Mouse (Mus musculus): Measurements from ENCODE around the gene Gm45837. TPM values are rescaled to one million over a fixed set of nuclear protein-coding genes. Genes with fewer than 3 reads are reported as not detected.

Gm45837 gene
- polyA plus RNA-seq, 1 experiment from 2014 or later = not detected

DNA sequence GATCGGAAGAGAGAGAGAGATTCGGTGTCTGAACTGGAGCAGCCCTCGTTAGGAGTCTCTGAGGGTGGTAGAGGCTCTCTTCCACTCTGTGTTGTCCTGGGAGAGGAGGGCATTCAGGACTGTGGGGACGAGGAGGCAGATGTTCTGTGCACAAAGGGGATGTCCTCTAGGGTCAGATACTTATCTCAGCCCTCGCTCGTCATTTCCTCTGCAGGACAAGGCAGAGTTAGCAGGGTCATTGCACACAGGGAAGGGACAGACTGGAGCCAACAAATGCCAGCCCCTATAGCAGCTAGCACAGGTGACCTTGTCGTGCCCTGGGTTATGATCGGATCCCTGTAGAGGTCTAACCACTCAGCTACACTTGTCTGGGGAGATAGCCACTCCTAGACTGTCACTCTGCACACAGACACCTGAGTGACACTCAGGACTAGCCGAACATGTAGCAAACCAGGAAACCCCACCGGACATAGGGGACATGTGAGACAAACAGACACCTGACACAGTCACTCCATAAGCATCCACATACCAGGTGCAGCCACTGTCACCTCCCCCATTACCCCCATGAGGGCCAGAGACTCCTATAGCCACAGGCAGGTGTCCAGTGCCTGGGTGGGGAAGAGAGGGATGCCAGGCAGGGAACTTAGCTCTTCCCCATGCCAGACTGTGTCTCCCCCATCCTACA, 49.4 kb downstream of the Gm45837 start:
- H3K4me1 ChIP-seq = peaks cover 3% of the 10 kb centered on the region; the same call in 1 of the 2 replicates
- peaks cover 15% of the 10 kb centered on the region for H3K27me3 ChIP-seq
- no peaks in the 10 kb centered on the region for H3K9me3 ChIP-seq
- no peak overlapping the region for H3K9ac ChIP-seq (replicated peaks)
- no peak for ATAC-seq (ENCODE audit: low FRiP score, low read depth)
- H3K36me3 ChIP-seq = no peaks in the 10 kb centered on the region
- H3K4me3 ChIP-seq = no peak overlapping the region
- no peak overlapping the region for H3K4me2 ChIP-seq (replicated peaks)
- WGBS = 63% methylated on average over 10 of the region's 10 CpGs
- H3K27ac ChIP-seq (replicated peaks) = no peak overlapping the region

DNA sequence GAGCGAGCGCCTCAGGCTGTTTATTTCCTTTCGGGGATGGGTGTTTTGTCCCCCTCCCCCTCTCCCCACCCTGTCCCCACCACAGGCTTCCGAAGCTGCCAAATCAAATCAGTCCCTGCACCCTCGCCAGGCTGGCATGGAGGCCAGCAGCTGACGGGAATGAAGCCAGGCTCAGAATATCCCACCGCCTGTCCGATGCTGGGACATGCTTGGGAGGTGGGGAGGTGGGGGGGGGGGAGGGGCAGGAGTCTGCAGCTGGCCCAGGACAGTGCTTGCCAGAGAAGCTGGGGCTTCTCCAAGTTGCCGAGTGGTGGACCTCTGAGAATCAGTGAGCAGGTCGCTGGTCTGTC, 49.9 kb downstream of the Gm45837 start:
- H3K4me2 ChIP-seq (replicated peaks) = no peak overlapping the region
- no peaks in the 10 kb centered on the region for H3K36me3 ChIP-seq
- no peak overlapping the region for H3K9ac ChIP-seq (replicated peaks)
- H3K4me3 ChIP-seq = no peak overlapping the region
- peaks cover 12% of the 10 kb centered on the region for H3K27me3 ChIP-seq
- peaks cover 8% of the 10 kb centered on the region; the same call in 1 of the 2 replicates for H3K4me1 ChIP-seq
- whole genome bisulfite sequencing = 45% methylated on average over 10 of the region's 10 CpGs
- no peaks in the 10 kb centered on the region for H3K9me3 ChIP-seq
- H3K27ac ChIP-seq (replicated peaks) = no peak overlapping the region
- ATAC-seq (ENCODE audit: low FRiP score, low read depth) = no peak; the same call in 1 of the 2 replicates

DNA sequence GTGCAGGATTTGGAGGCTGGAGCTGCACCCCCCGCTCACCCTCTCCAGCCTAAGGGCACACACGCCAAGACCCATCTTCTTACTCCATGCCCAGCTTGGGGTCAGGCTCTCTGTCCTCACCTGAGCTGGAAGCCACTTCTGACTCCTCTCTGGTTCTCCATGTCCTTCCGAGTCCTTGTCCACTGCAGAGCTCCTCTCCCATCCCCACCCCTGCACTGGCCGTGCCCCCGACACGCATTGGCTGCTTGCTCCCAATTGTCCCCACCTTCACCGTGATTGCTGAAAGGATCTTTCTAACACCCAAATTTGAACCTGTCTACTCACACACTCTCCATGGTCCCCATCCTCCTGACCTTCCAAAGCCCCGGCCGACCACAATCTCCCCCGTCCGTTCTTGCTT, 50.9 kb downstream of the Gm45837 start:
- H3K27me3 ChIP-seq = peaks cover 12% of the 10 kb centered on the region
- H3K9me3 ChIP-seq = no peaks in the 10 kb centered on the region
- no peaks in the 10 kb centered on the region for H3K36me3 ChIP-seq
- no peak overlapping the region for H3K27ac ChIP-seq (replicated peaks)
- H3K4me2 ChIP-seq (replicated peaks) = no peak overlapping the region
- no peak overlapping the region for H3K4me3 ChIP-seq
- no peak overlapping the region for H3K9ac ChIP-seq (replicated peaks)
- no peak for ATAC-seq (ENCODE audit: low FRiP score, low read depth)
- H3K4me1 ChIP-seq = peaks cover 8% of the 10 kb centered on the region; the same call in 1 of the 2 replicates
- 87% methylated on average over 11 of the region's 11 CpGs for WGBS

DNA sequence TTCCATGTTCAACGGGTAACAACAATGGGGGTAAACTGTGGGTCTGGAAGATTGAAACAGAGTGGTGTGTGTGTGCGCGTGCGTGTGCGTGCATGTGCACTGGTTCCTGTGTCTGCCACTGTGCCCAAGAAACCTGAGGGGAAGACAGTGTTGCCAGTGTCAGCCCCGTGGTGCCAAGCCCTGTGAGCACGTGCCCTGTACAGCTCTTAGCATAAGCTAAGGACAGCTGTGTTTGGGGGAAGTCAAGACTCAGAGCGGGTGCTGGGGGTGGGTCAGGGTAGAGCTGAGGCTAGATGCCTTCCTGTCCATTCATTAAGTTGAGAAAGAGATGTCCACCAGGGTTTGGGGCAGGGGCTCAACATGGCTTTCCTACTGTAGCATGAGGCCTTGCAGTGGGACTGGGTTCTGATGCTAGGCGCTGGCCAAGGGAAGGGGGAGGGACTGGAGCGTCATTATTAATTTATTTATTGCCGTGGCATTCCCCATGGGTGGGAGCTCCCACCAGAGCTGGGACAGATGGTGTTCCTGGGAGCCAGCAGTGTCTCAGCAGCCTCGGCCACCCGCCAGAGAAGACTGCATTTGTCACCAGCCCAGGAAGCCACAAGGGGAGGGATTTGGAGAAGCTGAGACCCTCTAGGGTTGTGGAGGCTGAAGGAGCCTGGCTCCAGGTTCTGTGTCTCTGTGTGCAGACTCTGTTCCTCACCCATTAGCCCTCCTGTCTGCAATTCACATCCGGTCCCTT, 51.8 kb downstream of the Gm45837 start:
- 81% methylated on average over 14 of the region's 14 CpGs for WGBS
- H3K4me2 ChIP-seq (replicated peaks) = no peak overlapping the region
- H3K9me3 ChIP-seq = no peaks in the 10 kb centered on the region
- H3K9ac ChIP-seq (replicated peaks) = no peak overlapping the region
- H3K4me1 ChIP-seq = peaks cover 8% of the 10 kb centered on the region; the same call in 1 of the 2 replicates
- no peak overlapping the region for H3K4me3 ChIP-seq
- peaks cover 12% of the 10 kb centered on the region for H3K27me3 ChIP-seq
- no peaks in the 10 kb centered on the region for H3K36me3 ChIP-seq
- no peak for ATAC-seq (ENCODE audit: low FRiP score, low read depth)
- H3K27ac ChIP-seq (replicated peaks) = no peak overlapping the region

DNA sequence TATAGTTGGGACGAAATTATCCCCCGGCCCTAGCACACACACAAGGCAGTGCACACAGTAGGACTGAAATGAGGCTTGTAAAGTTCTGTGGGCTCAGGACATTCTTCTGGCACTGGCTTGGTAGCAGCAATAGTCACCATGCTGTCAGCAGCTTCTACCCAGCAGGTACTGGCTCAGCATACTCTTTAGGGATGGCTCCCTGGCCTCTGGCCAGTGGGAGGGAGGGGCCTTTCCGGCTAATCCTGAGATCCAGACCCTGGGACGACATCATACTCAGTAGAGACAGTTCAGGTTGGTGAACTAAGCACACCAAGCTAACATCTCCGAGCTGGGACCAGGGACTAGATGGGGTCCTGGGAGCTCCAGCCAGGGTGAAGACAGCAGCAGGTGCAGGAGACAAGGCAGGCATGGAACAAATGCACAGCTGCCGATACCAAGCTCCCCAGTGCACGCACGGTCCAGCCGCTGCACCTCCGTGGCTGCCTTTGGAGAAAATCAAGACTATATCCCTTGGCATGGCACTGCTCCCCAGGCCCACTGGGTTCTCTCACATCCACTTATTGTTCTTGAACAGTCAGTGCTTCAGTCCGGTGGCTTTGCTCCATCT, 53.1 kb downstream of the Gm45837 start:
- no peak overlapping the region for H3K9ac ChIP-seq (replicated peaks)
- H3K4me3 ChIP-seq = no peak overlapping the region
- no peak overlapping the region for H3K27ac ChIP-seq (replicated peaks)
- no peak overlapping the region for H3K4me2 ChIP-seq (replicated peaks)
- peaks cover 8% of the 10 kb centered on the region; the same call in 1 of the 2 replicates for H3K4me1 ChIP-seq
- no peaks in the 10 kb centered on the region for H3K9me3 ChIP-seq
- no peak for ATAC-seq (ENCODE audit: low FRiP score, low read depth)
- WGBS = 72% methylated on average over 11 of the region's 11 CpGs
- no peaks in the 10 kb centered on the region for H3K36me3 ChIP-seq
- H3K27me3 ChIP-seq = peaks cover 7% of the 10 kb centered on the region

DNA sequence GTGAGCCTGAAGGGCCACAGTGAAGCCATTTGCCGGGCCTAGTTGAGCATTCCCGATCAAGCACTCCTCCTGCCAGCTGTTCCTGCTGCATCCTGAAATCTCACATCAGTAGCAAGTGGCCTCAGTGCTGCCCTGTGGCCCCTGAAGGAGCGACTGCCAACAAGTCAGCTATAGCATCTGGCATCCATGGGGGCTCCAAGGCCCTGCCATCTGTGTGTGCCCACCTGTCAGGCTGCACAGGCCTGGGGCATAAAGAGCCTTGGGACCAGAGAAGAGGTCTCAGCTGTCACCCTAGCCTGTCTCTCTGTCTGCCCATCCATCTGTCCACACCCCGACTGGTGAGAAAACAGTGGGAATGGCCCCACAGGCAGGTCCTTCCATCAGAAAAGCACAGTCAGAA, 54.2 kb downstream of the Gm45837 start:
- Histone ChIP-seq H3K9ac (replicated peaks) (no peak overlapping the region), H3K4me1 (peaks cover 8% of the 10 kb centered on the region; the same call in 1 of the 2 replicates), H3K36me3 (no peaks in the 10 kb centered on the region), H3K4me2 (replicated peaks) (no peak overlapping the region), H3K27ac (replicated peaks) (no peak overlapping the region), H3K9me3 (no peaks in the 10 kb centered on the region), H3K27me3 (peaks cover 5% of the 10 kb centered on the region; the same call in 1 of the 2 replicates), H3K4me3 (no peak overlapping the region)
- no peak for ATAC-seq (ENCODE audit: low FRiP score, low read depth)
- WGBS = 76% methylated on average over 4 of the region's 4 CpGs

DNA sequence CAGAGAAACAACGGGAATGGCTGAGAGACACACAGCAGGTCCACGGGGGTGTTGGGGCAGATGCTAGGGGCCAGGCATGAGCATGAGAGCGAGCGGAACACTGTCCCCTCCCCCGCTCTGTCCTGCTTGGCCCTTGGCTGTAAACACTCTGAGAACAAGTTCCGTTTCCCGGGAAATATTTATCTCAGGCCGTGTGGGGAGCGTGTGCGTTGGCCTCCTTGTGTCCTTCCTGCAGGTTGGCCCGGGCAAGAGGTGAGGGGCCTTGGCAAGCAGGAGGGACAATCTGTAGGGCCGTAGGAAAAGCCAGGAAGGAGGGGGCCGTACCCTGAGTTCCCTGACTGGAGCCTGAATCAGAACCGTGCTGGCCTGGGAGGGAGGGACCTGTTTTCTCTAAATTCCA, 54.7 kb downstream of the Gm45837 start:
- Histone ChIP-seq H3K4me1 (peaks cover 8% of the 10 kb centered on the region; the same call in 1 of the 2 replicates), H3K4me2 (replicated peaks) (no peak overlapping the region)
- WGBS = 55% methylated on average over 14 of the region's 14 CpGs

DNA sequence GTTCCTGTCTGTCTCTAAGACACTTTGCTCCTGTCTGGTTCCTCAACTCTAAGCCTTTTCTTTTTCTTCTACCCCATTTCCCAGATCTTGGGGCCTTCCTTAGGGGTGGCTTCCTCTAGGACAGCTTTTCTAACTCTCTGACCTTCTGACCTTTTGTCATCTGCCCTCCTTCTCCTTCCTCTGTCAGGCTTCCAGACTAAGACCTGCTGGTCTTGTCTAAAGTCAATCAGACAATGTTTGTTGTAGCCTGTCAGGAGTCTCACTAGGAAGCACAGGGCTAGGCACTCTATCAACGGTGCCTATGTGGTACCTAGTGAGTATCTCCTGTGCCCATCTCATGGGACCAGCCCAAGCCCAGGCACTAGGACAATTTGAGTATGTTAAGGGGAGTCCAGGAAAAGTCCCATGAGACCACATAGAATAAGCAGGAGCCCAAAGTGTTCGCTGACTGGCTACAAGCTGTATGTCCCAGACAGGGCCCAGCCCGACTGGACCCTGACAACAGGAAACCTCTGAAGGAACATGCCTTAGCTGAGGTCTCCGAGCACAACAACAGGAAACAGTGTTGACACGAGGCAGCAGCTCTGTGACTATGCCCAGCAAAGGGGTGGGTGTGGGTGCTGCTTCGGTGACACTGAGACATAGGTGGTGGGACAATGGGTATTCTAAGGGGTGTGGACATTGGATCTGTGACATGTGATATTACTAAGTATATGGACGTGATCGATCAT, 55.3 kb downstream of the Gm45837 start:
- no peak overlapping the region for H3K27ac ChIP-seq (replicated peaks)
- no peaks in the 10 kb centered on the region for H3K27me3 ChIP-seq
- no peak overlapping the region for H3K9ac ChIP-seq (replicated peaks)
- peaks cover 8% of the 10 kb centered on the region; the same call in 1 of the 2 replicates for H3K4me1 ChIP-seq
- H3K4me3 ChIP-seq = no peak overlapping the region
- H3K9me3 ChIP-seq = no peaks in the 10 kb centered on the region
- no peaks in the 10 kb centered on the region for H3K36me3 ChIP-seq
- no peak for ATAC-seq (ENCODE audit: low FRiP score, low read depth)
- 80% methylated on average over 8 of the region's 8 CpGs for WGBS
- H3K4me2 ChIP-seq (replicated peaks) = no peak overlapping the region

More for the DNA sequence above, 54.7 kb downstream of the Gm45837 start:
- H3K27ac ChIP-seq (replicated peaks) = no peak overlapping the region
- H3K36me3 ChIP-seq = no peaks in the 10 kb centered on the region
- no peak overlapping the region for H3K4me3 ChIP-seq
- no peaks in the 10 kb centered on the region for H3K9me3 ChIP-seq
- H3K9ac ChIP-seq (replicated peaks) = no peak overlapping the region
- H3K27me3 ChIP-seq = peaks cover 2% of the 10 kb centered on the region; the same call in 1 of the 2 replicates
- no peak for ATAC-seq (ENCODE audit: low FRiP score, low read depth)

DNA sequence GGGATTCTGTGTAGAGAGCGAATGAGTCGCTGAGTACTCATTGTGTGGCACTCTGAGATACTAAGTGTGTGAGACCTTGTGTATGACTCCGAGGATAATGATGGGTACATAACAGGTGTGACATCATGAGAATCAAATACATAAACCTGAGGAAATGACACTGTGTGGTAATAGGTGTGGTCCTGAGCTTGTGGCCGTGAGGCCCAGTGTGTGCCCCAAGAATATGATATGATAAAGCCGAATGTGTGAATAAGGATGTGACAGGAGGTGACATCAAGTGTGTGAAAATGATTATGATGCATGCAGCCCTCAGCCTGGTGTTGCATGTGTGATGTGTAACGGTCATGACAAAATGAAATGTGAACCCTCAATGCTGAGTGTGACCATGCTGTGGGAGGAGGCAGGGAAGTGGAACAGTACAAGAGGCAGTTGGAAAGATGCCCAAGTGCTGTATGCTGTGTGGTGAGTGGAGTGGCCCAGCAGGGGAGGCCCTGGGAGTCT, 55.9 kb downstream of the Gm45837 start:
- ATAC-seq (ENCODE audit: low FRiP score, low read depth) = no peak

DNA sequence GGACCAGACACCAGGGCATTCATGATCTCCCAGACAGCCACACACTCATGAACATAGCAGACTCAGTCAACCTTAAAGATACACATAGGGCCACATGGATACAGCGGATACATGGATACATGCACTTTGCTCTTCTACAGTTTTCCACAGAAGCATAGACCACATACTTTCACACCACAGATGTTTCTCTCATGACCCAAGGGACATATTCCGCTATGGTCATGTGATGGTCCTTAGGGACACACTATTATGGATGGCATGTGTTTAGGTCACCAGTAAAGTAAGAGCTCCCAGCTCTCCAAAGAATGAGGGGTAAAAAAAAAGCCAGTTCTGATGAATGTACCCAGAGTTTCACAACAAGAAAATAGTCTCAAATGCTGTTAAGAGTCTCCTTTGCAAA, 60.7 kb downstream of the Gm45837 start:
- Histone ChIP-seq H3K9ac (replicated peaks) (no peak overlapping the region), H3K36me3 (no peaks in the 10 kb centered on the region), H3K27me3 (no peaks in the 10 kb centered on the region), H3K4me1 (no peaks in the 10 kb centered on the region; the same call in 1 of the 2 replicates), H3K4me3 (no peak overlapping the region), H3K9me3 (no peaks in the 10 kb centered on the region), H3K4me2 (replicated peaks) (no peak overlapping the region), H3K27ac (replicated peaks) (no peak overlapping the region)
- no peak for ATAC-seq (ENCODE audit: low FRiP score, low read depth)
- 100% methylated on average over 2 of the region's 2 CpGs for WGBS

More for the DNA sequence above, 55.9 kb downstream of the Gm45837 start:
- H3K9me3 ChIP-seq = no peaks in the 10 kb centered on the region
- H3K4me2 ChIP-seq (replicated peaks) = no peak overlapping the region
- H3K27me3 ChIP-seq = no peaks in the 10 kb centered on the region
- no peaks in the 10 kb centered on the region for H3K36me3 ChIP-seq
- H3K9ac ChIP-seq (replicated peaks) = no peak overlapping the region
- peaks cover 8% of the 10 kb centered on the region; the same call in 1 of the 2 replicates for H3K4me1 ChIP-seq
- H3K4me3 ChIP-seq = no peak overlapping the region
- WGBS = 88% methylated on average over 6 of the region's 6 CpGs
- no peak overlapping the region for H3K27ac ChIP-seq (replicated peaks)

DNA sequence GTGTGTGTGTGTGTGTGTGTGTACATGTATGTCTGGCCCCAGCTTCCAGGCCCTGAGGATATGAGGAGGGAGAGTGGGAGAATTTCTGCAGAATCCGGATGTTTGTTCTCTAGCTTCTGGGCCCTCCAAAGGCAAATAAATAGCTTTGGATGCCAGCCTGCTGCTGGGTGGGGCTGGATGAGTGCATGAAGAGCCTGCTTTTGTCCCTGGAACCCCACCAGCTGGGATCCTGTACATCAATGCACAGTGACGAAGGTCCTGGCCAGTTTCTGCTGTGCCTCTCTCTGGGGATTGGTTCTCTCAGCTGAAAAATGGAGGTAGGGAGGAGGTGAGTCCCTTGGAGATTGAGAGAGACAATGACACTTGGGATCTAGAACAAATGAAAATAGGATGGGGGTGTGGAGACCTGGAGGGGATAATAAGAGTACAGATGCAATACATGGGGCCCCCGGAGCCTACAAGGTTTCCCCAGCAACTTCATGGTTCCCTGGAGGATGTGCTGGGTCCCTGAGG, 61.3 kb downstream of the Gm45837 start:
- Histone ChIP-seq H3K27ac (replicated peaks) (no peak overlapping the region), H3K4me1 (no peaks in the 10 kb centered on the region; the same call in 1 of the 2 replicates)
- no peak for ATAC-seq (ENCODE audit: low FRiP score, low read depth)

More for the DNA sequence above, 61.3 kb downstream of the Gm45837 start:
- WGBS = 61% methylated on average over 3 of the region's 3 CpGs
- no peak overlapping the region for H3K4me2 ChIP-seq (replicated peaks)
- H3K36me3 ChIP-seq = no peaks in the 10 kb centered on the region
- no peaks in the 10 kb centered on the region for H3K9me3 ChIP-seq
- no peaks in the 10 kb centered on the region for H3K27me3 ChIP-seq
- H3K4me3 ChIP-seq = no peak overlapping the region
- no peak overlapping the region for H3K9ac ChIP-seq (replicated peaks)

All from midbrain, embryonic 12.5 days (tissue).